Mouse (Mus musculus): ENCODE measurements around the gene Sdhaf3. TPM values are rescaled to one million over a fixed set of nuclear protein-coding genes. Genes with fewer than 3 reads are reported as not detected.
A peak's percentile ranks its signal among the peaks of the same experiment; 100 is the strongest.

The Sdhaf3 gene
- total and polyA plus RNA-seq, 2 experiments from 2014 or later: 5.0 to 5.5 TPM

- Histone ChIP-seq H3K4me3 (ENCODE audit: low read depth, low read length) (no peak overlapping the region), H3K27ac (ENCODE audit: low read depth, low read length) (no peak overlapping the region), H3K36me3 (ENCODE audit: insufficient read depth) (no peaks in the 10 kb centered on the region), H3K9ac (no peak overlapping the region), H3K4me2 (ENCODE audit: low read depth) (no peak overlapping the region), H3K27me3 (ENCODE audit: insufficient read depth, low read length) (no peaks in the 10 kb centered on the region), H3K4me1 (ENCODE audit: insufficient read depth) (no peaks in the 10 kb centered on the region), H3K9me3 (ENCODE audit: low read length) (no peaks in the 10 kb centered on the region)
- WGBS: 84% methylated on average over 1 of the region's 1 CpGs
- no peak for TF ChIP-seq CTCF (IDR thresholded peaks at IDR 0.05; ENCODE audit: low read depth)
- ATAC-seq: no peak
- DNase-seq: no peak
Observed at GRCm38 (mm10) chr6:7041912-7042311, 86.1 kb downstream of the Sdhaf3 start.

GRCm38 (mm10) chr6:7062819-7063218 is 107.0 kb downstream of the Sdhaf3 start:
- ATAC-seq (no peak), DNase-seq (no peak)
- no peak overlapping the region for H3K4me3 ChIP-seq (ENCODE audit: low read depth, low read length)
- H3K9ac ChIP-seq: no peak overlapping the region
- no peaks in the 10 kb centered on the region for H3K4me1 ChIP-seq (ENCODE audit: insufficient read depth)
- no peaks in the 10 kb centered on the region for H3K27me3 ChIP-seq (ENCODE audit: insufficient read depth, low read length)
- no peaks in the 10 kb centered on the region for H3K36me3 ChIP-seq (ENCODE audit: insufficient read depth)
- no peak for TF ChIP-seq CTCF (IDR thresholded peaks at IDR 0.05; ENCODE audit: low read depth)
- 70% methylated on average over 3 of the region's 3 CpGs for WGBS
- H3K27ac ChIP-seq (ENCODE audit: low read depth, low read length): no peak overlapping the region
- no peaks in the 10 kb centered on the region for H3K9me3 ChIP-seq (ENCODE audit: low read length)
- no peak overlapping the region for H3K4me2 ChIP-seq (ENCODE audit: low read depth)

- no peak for DNase-seq
- no peak for TF ChIP-seq CTCF (IDR thresholded peaks at IDR 0.05; ENCODE audit: low read depth)
- peak; percentile 45; the same call in 1 of the 2 replicates for ATAC-seq
Observed at GRCm38 (mm10) chr6:7068782-7069181, 113.0 kb downstream of the Sdhaf3 start.

GRCm38 (mm10) chr6:7069463-7069862 is 113.7 kb downstream of the Sdhaf3 start:
- no peak for DNase-seq
- WGBS: 38% methylated on average over 2 of the region's 2 CpGs
- Histone ChIP-seq H3K36me3 (ENCODE audit: insufficient read depth) (no peaks in the 10 kb centered on the region), H3K4me3 (ENCODE audit: low read depth, low read length) (no peak overlapping the region), H3K4me2 (ENCODE audit: low read depth) (no peak overlapping the region), H3K27me3 (ENCODE audit: insufficient read depth, low read length) (no peaks in the 10 kb centered on the region), H3K9me3 (ENCODE audit: low read length) (no peaks in the 10 kb centered on the region), H3K9ac (no peak overlapping the region), H3K4me1 (ENCODE audit: insufficient read depth) (no peaks in the 10 kb centered on the region), H3K27ac (ENCODE audit: low read depth, low read length) (no peak overlapping the region)
- ATAC-seq: no peak
- TF ChIP-seq CTCF (IDR thresholded peaks at IDR 0.05; ENCODE audit: low read depth): no peak

More at GRCm38 (mm10) chr6:7068782-7069181, 113.0 kb downstream of the Sdhaf3 start:
- Histone ChIP-seq H3K27me3 (ENCODE audit: insufficient read depth, low read length) (no peaks in the 10 kb centered on the region), H3K9ac (no peak overlapping the region), H3K4me1 (ENCODE audit: insufficient read depth) (no peaks in the 10 kb centered on the region), H3K36me3 (ENCODE audit: insufficient read depth) (no peaks in the 10 kb centered on the region), H3K27ac (ENCODE audit: low read depth, low read length) (no peak overlapping the region), H3K4me2 (ENCODE audit: low read depth) (no peak overlapping the region), H3K9me3 (ENCODE audit: low read length) (no peaks in the 10 kb centered on the region), H3K4me3 (ENCODE audit: low read depth, low read length) (no peak overlapping the region)
- 25% methylated on average over 3 of the region's 3 CpGs for WGBS

GRCm38 (mm10) chr6:7082054-7082453 is 126.2 kb downstream of the Sdhaf3 start:
- no peak for TF ChIP-seq CTCF (IDR thresholded peaks at IDR 0.05; ENCODE audit: low read depth)
- Histone ChIP-seq H3K9me3 (ENCODE audit: low read length) (no peaks in the 10 kb centered on the region), H3K27ac (ENCODE audit: low read depth, low read length) (no peak overlapping the region), H3K4me1 (ENCODE audit: insufficient read depth) (no peaks in the 10 kb centered on the region), H3K36me3 (ENCODE audit: insufficient read depth) (no peaks in the 10 kb centered on the region), H3K27me3 (ENCODE audit: insufficient read depth, low read length) (no peaks in the 10 kb centered on the region), H3K4me3 (ENCODE audit: low read depth, low read length) (no peak overlapping the region), H3K4me2 (ENCODE audit: low read depth) (no peak overlapping the region), H3K9ac (no peak overlapping the region)
- DNase-seq (no peak), ATAC-seq (no peak)
- 38% methylated on average over 3 of the region's 3 CpGs for WGBS

- TF ChIP-seq CTCF (IDR thresholded peaks at IDR 0.05; ENCODE audit: low read depth): no peak
- Histone ChIP-seq H3K4me3 (ENCODE audit: low read depth, low read length) (no peak overlapping the region), H3K27ac (ENCODE audit: low read depth, low read length) (no peak overlapping the region), H3K9me3 (ENCODE audit: low read length) (no peaks in the 10 kb centered on the region), H3K4me2 (ENCODE audit: low read depth) (no peak overlapping the region), H3K36me3 (ENCODE audit: insufficient read depth) (no peaks in the 10 kb centered on the region), H3K4me1 (ENCODE audit: insufficient read depth) (no peaks in the 10 kb centered on the region), H3K9ac (no peak overlapping the region), H3K27me3 (ENCODE audit: insufficient read depth, low read length) (no peaks in the 10 kb centered on the region)
- 56% methylated on average over 5 of the region's 5 CpGs for WGBS
- DNase-seq: peak; percentile 14
- peak; percentile 93 for ATAC-seq
Observed at GRCm38 (mm10) chr6:7082467-7083259, 126.9 kb downstream of the Sdhaf3 start.

- Histone ChIP-seq H3K4me1 (ENCODE audit: insufficient read depth) (no peaks in the 10 kb centered on the region), H3K36me3 (ENCODE audit: insufficient read depth) (no peaks in the 10 kb centered on the region), H3K4me2 (ENCODE audit: low read depth) (no peak overlapping the region), H3K27ac (ENCODE audit: low read depth, low read length) (no peak overlapping the region), H3K9ac (no peak overlapping the region), H3K4me3 (ENCODE audit: low read depth, low read length) (no peak overlapping the region), H3K9me3 (ENCODE audit: low read length) (no peaks in the 10 kb centered on the region), H3K27me3 (ENCODE audit: insufficient read depth, low read length) (no peaks in the 10 kb centered on the region)
- ATAC-seq (no peak), DNase-seq (no peak)
- TF ChIP-seq CTCF (IDR thresholded peaks at IDR 0.05; ENCODE audit: low read depth): no peak
- 81% methylated on average over 4 of the region's 4 CpGs for WGBS
Observed at GRCm38 (mm10) chr6:7083661-7084060, 127.9 kb downstream of the Sdhaf3 start.

Measured in forebrain, postnatal 0 days (tissue).